Mouse (Mus musculus): ENCODE results near the gene Abca1. TPM values are rescaled to one million over a fixed set of nuclear protein-coding genes. Genes with fewer than 3 reads are reported as not detected.

Gene Abca1
- polyA plus RNA-seq, 2 experiments from 2014 or later: 2.8 to 4.6 TPM

GRCm38 (mm10) chr4:53148817-53149216, 10.9 kb downstream of the Abca1 start:
- ATAC-seq: no peak

- ATAC-seq: no peak
These were observed 12.2 kb downstream of the Abca1 start for GRCm38 (mm10) chr4:53147454-53147853.

DNA sequence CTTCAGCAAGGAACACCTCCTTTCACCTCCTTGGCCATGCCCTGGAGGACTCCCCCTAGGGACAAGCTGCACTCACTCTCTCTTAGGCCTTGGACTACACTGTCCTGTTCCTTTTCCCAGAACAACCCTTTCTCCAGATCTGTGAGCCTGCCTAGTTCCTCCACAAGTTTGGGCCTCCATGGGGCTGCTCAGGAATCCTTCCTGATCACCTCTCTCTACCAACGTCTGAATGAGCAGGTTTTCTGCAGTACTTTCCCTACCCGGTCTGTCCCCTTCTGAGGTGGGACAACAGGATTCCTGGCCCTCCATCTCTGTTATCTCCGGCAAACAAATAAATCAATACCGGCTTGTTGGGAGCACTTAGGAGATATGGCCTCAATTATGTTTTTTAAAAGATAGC, 12.6 kb downstream of the Abca1 start:
- no peak for ATAC-seq

DNA sequence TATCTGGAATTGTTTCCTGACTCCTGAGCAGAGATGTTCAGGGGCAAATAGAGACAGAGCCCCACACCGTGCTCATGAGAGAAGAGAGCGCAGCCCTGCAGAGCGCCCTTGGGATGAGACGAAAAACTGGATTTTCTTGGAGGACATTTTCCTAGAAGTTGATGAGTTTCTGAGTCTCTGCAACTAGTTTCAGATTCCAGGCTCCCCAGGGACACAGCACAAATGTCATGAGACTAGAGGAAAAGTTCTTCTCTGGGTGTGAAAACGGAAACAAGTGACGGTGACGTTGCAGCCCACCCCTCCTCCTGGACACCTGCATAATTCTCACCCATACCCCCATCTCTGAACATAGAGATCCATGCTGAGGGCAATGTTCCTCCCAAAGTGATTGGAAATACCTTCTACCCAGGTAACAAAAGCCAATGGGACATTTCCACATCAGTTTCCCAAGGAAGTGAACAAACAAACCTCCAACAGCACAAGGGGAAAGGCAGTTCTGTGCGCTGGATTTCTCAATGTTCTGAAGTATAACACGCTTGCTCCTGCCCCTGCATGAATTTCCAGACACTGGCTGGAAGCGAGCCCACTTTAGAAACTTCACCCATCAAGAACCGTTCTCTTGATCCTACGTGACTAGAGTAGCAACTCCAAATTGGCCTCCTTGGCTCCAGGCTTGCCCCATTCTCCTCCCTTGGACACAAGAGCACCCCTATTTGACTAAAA, 13.3 kb downstream of the Abca1 start:
- no peak for ATAC-seq

GRCm38 (mm10) chr4:53145434-53146168, 14.1 kb downstream of the Abca1 start:
- no peak for ATAC-seq

DNA sequence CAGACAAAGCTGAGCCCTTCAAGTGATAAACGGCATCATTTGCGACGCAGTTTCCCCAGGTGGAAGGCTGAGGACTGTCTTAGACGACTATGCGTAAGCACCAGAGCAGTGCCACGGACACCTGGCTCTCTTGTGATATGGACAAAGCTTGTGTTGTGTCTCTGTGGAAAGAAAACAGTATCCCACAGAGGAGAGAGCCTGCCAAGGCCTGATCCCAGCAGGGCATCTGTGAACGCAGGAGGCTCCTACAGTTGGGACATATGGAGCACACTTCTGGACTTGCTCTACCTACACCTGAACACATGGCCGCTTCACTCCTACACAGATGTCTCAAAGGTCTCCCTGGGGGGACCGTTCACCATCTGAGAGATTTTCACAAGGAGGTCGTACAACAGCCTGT, 15.1 kb downstream of the Abca1 start:
- no peak for ATAC-seq

DNA sequence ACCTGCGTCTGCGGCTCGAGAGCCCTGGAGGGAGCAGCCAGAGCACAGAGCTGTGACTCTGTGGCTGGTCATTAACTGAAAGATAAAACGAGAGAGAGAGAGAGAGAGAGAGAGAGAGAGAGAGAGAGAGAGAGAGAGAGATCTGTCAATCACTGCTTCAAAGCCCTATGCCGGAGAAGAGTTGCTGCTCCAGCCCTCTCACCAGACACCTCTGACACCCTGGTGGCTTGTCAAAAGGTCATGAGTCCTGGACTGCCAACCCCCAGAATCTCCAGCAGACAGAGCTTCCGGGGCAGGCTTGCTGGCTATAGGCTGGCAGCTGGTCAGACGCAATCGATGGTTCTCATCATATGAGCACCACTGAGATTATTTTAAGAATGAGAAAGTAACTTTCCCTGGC, 15.7 kb downstream of the Abca1 start:
- ATAC-seq: no peak

DNA sequence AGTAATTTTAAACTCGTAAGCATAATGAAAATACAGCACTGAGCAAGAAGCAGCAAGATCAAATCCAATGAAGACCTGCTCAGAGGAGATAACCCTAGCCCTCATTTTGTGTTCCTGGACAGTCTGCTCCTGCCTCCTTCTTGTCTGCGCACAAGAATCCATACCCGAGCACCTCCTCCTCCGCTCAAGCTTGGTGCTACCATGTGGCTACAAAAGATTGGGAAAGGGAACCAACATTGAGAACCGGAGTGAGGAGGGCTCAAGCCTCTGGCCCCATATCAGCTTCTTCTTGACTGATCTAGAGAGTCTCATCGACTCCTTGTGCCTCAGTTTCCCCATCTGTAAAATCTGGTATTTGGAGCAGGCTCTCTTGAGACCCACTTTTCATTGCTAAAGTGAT, 19.0 kb downstream of the Abca1 start:
- no peak for ATAC-seq

GRCm38 (mm10) chr4:53139495-53139894, 20.2 kb downstream of the Abca1 start:
- no peak for ATAC-seq

- no peak for ATAC-seq
These were observed 20.7 kb downstream of the Abca1 start for GRCm38 (mm10) chr4:53138974-53139373.

- ATAC-seq: no peak
These were observed 22.6 kb downstream of the Abca1 start for GRCm38 (mm10) chr4:53137087-53137486.

DNA sequence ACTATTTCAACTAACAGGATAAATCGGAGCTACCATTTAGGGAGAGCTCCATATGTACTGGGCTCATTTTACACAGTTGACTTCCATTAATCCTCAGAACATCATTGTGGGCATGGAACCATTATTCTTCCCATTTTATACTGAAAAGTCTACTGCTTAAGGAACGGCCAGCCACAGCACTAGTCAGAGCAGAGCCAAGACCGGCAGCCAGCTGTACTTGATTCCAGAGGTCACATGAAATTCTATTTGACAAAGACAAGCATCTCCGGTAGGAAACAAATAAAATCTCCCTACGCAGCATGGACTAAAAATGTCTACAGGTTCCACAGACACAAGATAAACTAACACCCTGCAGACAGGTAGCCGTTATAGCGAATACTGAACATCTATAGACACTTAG, 24.9 kb downstream of the Abca1 start:
- no peak for ATAC-seq

GRCm38 (mm10) chr4:53133995-53134394, 25.7 kb downstream of the Abca1 start:
- ATAC-seq: no peak

GRCm38 (mm10) chr4:53131538-53131937, 28.2 kb downstream of the Abca1 start:
- no peak for ATAC-seq

- no peak for ATAC-seq
These were observed 28.8 kb downstream of the Abca1 start for GRCm38 (mm10) chr4:53130622-53131517.

DNA sequence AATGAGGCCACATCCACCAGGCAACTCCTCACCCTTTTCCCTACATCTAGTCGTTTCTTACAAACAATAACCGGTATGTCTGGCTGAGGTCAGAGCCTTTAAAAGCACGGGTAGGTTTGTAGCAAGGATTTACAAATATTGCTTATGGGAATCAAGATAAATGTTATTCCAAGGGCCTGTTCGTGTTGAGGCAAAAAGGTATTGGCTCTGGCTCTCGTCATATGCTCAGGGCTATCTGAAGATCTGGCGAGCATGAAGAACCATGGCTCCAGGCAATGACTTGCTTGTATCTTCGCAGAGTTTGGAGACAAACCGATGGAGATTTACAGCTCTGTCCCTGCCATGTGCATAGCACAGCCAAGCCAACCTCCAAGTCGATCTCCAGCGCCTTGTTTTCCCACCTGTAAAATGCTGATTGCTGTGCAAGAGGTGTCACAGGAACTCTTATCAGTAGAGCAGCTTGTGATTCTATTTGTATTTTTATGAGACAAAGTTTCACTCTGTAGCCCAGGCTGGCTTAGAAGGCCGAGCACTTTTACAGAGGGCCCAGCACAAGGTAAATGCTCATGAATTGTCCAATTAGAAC, 29.9 kb downstream of the Abca1 start:
- no peak for ATAC-seq

DNA sequence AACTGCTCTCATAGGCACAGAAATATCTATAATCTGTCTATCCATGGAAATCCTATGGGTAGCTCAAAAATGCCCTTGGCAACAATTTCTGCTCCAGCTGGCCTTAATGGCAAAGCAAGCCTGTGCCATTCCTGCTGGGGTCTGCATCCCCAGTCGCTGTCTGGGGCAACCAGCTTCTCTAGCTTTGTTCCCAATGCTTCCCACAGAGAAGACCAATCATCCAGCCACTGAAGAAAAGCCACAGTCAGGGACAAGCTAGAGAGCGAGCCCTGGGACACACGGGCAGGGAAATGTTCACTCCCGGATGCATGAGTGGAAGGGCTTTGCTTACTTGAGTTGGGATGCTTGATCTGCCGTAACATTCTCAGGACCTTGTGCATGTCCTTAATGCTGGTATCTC, 32.4 kb downstream of the Abca1 start:
- ATAC-seq: no peak

- no peak for ATAC-seq
These were observed 32.9 kb downstream of the Abca1 start for GRCm38 (mm10) chr4:53126794-53127193.

- no peak for ATAC-seq
These were observed 34.7 kb downstream of the Abca1 start for GRCm38 (mm10) chr4:53124837-53125490.

DNA sequence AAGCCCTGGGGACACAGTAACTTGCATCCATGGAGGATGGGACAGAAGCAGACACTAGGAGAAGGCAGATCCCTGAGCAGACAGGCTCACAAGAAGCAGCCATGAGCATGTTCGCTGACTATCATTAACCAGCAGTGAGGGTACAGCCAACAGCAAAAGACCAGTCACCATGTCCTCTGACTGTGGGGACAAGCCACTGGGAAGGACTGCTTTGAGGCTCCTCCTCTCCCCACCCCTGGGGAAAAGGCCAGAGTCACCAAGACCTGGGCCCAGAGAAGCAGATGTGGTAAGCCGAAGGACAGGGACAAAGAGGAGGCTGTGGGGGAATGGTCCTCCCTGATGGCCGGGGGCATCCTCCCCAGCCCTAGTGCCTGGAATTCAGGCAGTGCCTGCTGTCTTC, 37.4 kb downstream of the Abca1 start:
- no peak for ATAC-seq

- ATAC-seq: no peak
These were observed 38.0 kb downstream of the Abca1 start for GRCm38 (mm10) chr4:53121516-53122227.

DNA sequence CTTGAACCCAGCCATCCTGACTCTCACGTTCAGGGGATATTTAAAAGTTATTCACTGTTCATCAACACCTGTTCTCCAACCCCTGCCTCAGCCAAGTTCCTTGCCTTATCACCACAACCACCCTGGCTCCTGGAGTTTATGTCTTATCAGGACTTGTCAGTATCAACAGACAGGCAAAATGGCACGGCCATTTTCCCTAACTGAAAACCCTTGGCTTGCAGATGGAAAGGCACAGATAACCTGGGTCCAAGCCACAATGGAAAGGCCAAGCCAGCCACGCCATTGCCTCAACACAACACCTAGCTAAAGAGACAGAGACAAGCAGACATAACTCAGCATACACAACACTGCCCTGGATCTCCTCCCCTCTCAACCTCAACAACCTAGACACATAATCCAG, 38.6 kb downstream of the Abca1 start:
- no peak for ATAC-seq
